9 mouse cellular contexts compared by ENCODE assay signal in genomic region chr3:93537068-93537576, GRCm38 (mm10). TPM values are rescaled to one million over a fixed set of nuclear protein-coding genes. Genes with fewer than 3 reads are reported as not detected.
A peak's percentile ranks its signal among the peaks of the same experiment; 100 is the strongest.
DNase-seq lines count a peak whose midpoint lies in the region; TF ChIP-seq lines count a peak whose summit lies in the region.
"Had no signal": no experiment of that assay in that cellular context is flagged by ENCODE, and none has a peak within 500 bp of the region (broad histone marks: within the 10 kb centered on the region; RNA-seq: fewer than 3 reads in every experiment).

No protein-coding gene starts in this region.

- no peaks in the 10 kb centered on the region for H3K36me3 ChIP-seq in ES-Bruce4 (ENCODE audit: control insufficient read depth, insufficient read depth, low read length, poor library complexity, severe bottlenecking)

- no peak for TF ChIP-seq POLR2A in ES-Bruce4 (IDR thresholded peaks at IDR 0.05; ENCODE audit: insufficient read depth, low read length)

- peak; percentile 30 to 58 for DNase-seq in adrenal gland, adult 18-20 months (ENCODE audit: low spot score in 2 of 2)
- peak; percentile 30 to 55 for DNase-seq in heart, adult 9 months (ENCODE audit: low spot score in 2 of 2)
- peak; percentile 76 for DNase-seq in kidney, postnatal 10 days
- no peak for DNase-seq in left cerebral cortex, adult 18-20 months (ENCODE audit: low spot score in 2 of 2)
- no peak for DNase-seq in natural killer cell, adult 2 months (ENCODE audit: low spot score in 2 of 2)
- DNase-seq in cerebellum, postnatal 14 days, result no peak
- no peak for DNase-seq in thymus, postnatal 10 days (ENCODE audit: low spot score in 2 of 2)

- no peak overlapping the region for H3K9ac ChIP-seq in ES-Bruce4 (ENCODE audit: low read depth, poor library complexity, severe bottlenecking)
- H3K9ac ChIP-seq: hindbrain, embryonic 14.5 days had no signal

- H3K4me3 ChIP-seq in ES-Bruce4 (ENCODE audit: low read depth, low read length), result no peak overlapping the region

- no peaks in the 10 kb centered on the region for H3K27me3 ChIP-seq in ES-Bruce4 (ENCODE audit: control insufficient read depth, insufficient read depth, low read length, poor library complexity, severe bottlenecking)

- TF ChIP-seq CTCF in ES-Bruce4 (IDR thresholded peaks at IDR 0.05; ENCODE audit: low read depth, low read length), result peak; percentile 11

- TF ChIP-seq EP300 in ES-Bruce4 (IDR thresholded peaks at IDR 0.05; ENCODE audit: insufficient read depth, low read depth, low read length), result no peak

- H3K4me1 ChIP-seq in ES-Bruce4 (ENCODE audit: control insufficient read depth, insufficient read depth, low read length), result no peaks in the 10 kb centered on the region

- H3K27ac ChIP-seq in ES-Bruce4 (ENCODE audit: insufficient read depth, low read length), result no peak overlapping the region
- H3K27ac ChIP-seq: hindbrain, embryonic 14.5 days had no signal

- H3K9me3 ChIP-seq in ES-Bruce4 (replicated peaks; ENCODE audit: control insufficient read depth, insufficient read depth, low read length, poor library complexity, severe bottlenecking), result peaks cover 12% of the 10 kb centered on the region

RNA-seq across cellular contexts. Expression of gene S100a11, which starts 16.8 kb away (rescaled TPM):
- 661 and 677 TPM in 2 replicates for polyA plus RNA-seq in ES-Bruce4 (2011; ENCODE audit: insufficient read depth, insufficient read length, low read depth, missing spikeins)
- 100 to 1,000 TPM; 207 to 349 TPM for total RNA-seq in adrenal gland, adult 18-20 months (2021)
- 10 to 100 TPM in 1 of 2 experiments, 1 to 10 TPM in 1; 7.2 to 14.6 TPM for total RNA-seq in left cerebral cortex, adult 18-20 months (2021)

RNA-seq across cellular contexts. Expression of gene S100a10, which starts 17.8 kb away (rescaled TPM):
- polyA plus RNA-seq in ES-Bruce4 (2011; ENCODE audit: insufficient read depth, insufficient read length, low read depth, missing spikeins), result 468 and 470 TPM in 2 replicates
- total RNA-seq in adrenal gland, adult 18-20 months (2021), result 100 to 1,000 TPM; 159 to 177 TPM
- 10 to 100 TPM; 47.3 to 49.9 TPM for total RNA-seq in left cerebral cortex, adult 18-20 months (2021)

Comparison
In these comparisons a context has a peak if more than half of its experiments do, and no peak if none do; other contexts are left out.
1. DNase-seq: peak in adrenal gland, adult 18-20 months (2 of 2), heart, adult 9 months (2 of 2) and kidney, postnatal 10 days (single experiment); none in left cerebral cortex, adult 18-20 months (0 of 2), natural killer cell, adult 2 months (0 of 2), cerebellum, postnatal 14 days (0 of 2) and thymus, postnatal 10 days (0 of 2).
2. RNA of gene S100a11, which starts 16.8 kb away (total RNA-seq): 207 to 349 TPM in adrenal gland, adult 18-20 months; 7.2 to 14.6 TPM in left cerebral cortex, adult 18-20 months; every median in the first group is over 10 times any median in the second.